Mouse (Mus musculus): ENCODE results near the gene Rdh5.

Rdh5 gene

GRCm38 (mm10) chr10:128908778-128909448 lies 13.8 kb downstream of the Rdh5 start:
- no peak for DNase-seq (ENCODE audit: low read depth in 2 of 2, low spot score in 2 of 2)

- no peak for DNase-seq (ENCODE audit: low read depth in 2 of 2, low spot score in 2 of 2)
Measured at GRCm38 (mm10) chr10:128904812-128905211, 17.9 kb downstream of the Rdh5 start.

- DNase-seq (ENCODE audit: low read depth in 2 of 2, low spot score in 2 of 2), result no peak
Measured at GRCm38 (mm10) chr10:128902409-128902988, 20.2 kb downstream of the Rdh5 start.

GRCm38 (mm10) chr10:128901409-128901808 lies 21.3 kb downstream of the Rdh5 start:
- no peak for DNase-seq (ENCODE audit: low read depth in 2 of 2, low spot score in 2 of 2)

GRCm38 (mm10) chr10:128900698-128901097 lies 22.0 kb downstream of the Rdh5 start, which contains the start of gene Cd63:
Cd63 (plus strand) TSS chr10:128900989.
- no peak for DNase-seq (ENCODE audit: low read depth in 2 of 2, low spot score in 2 of 2)

GRCm38 (mm10) chr10:128899759-128900490 lies 22.8 kb downstream of the Rdh5 start:
- no peak for DNase-seq (ENCODE audit: low read depth in 2 of 2, low spot score in 2 of 2)

- no peak for DNase-seq (ENCODE audit: low read depth in 2 of 2, low spot score in 2 of 2)
Measured at GRCm38 (mm10) chr10:128897501-128897900, 25.2 kb downstream of the Rdh5 start.

- DNase-seq (ENCODE audit: low read depth in 2 of 2, low spot score in 2 of 2), result no peak
Measured at GRCm38 (mm10) chr10:128896807-128897206, 25.9 kb downstream of the Rdh5 start.

- DNase-seq (ENCODE audit: low read depth in 2 of 2, low spot score in 2 of 2), result no peak
Measured at GRCm38 (mm10) chr10:128895952-128896693, 26.6 kb downstream of the Rdh5 start.

GRCm38 (mm10) chr10:128895437-128895836 lies 27.3 kb downstream of the Rdh5 start:
- peak; percentile 77 to 84 for DNase-seq (ENCODE audit: low read depth in 2 of 2, low spot score in 2 of 2)

- DNase-seq (ENCODE audit: low read depth in 2 of 2, low spot score in 2 of 2), result no peak
Measured at GRCm38 (mm10) chr10:128892246-128892645, 30.4 kb downstream of the Rdh5 start.

- DNase-seq (ENCODE audit: low read depth in 2 of 2, low spot score in 2 of 2), result peak in 1 of 2 experiments; percentile 33
Measured at GRCm38 (mm10) chr10:128891296-128892094, 31.2 kb downstream of the Rdh5 start, which contains the start of gene Gdf11. Gdf11 (minus strand) TSS chr10:128891718.

GRCm38 (mm10) chr10:128890383-128891295 lies 32.0 kb downstream of the Rdh5 start:
- peak; percentile 13 to 20 for DNase-seq (ENCODE audit: low read depth in 2 of 2, low spot score in 2 of 2)

- no peak for DNase-seq (ENCODE audit: low read depth in 2 of 2, low spot score in 2 of 2)
Measured at GRCm38 (mm10) chr10:128889846-128890245, 32.8 kb downstream of the Rdh5 start.

GRCm38 (mm10) chr10:128888941-128889827 lies 33.5 kb downstream of the Rdh5 start:
- no peak for DNase-seq (ENCODE audit: low read depth in 2 of 2, low spot score in 2 of 2)

GRCm38 (mm10) chr10:128882067-128882466 lies 40.6 kb downstream of the Rdh5 start:
- no peak for DNase-seq (ENCODE audit: low read depth in 2 of 2, low spot score in 2 of 2)

GRCm38 (mm10) chr10:128878811-128879210 lies 43.9 kb downstream of the Rdh5 start:
- DNase-seq (ENCODE audit: low read depth in 2 of 2, low spot score in 2 of 2), result no peak

- DNase-seq (ENCODE audit: low read depth in 2 of 2, low spot score in 2 of 2), result no peak
Measured at GRCm38 (mm10) chr10:128878291-128878690, 44.4 kb downstream of the Rdh5 start.

Data from CD8-positive naive resting alpha-beta T cell, adult 2 months (primary cell).